Mouse (Mus musculus) embryonic facial prominence, embryonic 12.5 days (tissue): ENCODE data around the gene Creb3l2. TPM values are rescaled to one million over a fixed set of nuclear protein-coding genes. Genes with fewer than 3 reads are reported as not detected.

Experiments used
- ATAC-seq: fragments of 200-750 bp; cut with Nextera tagmentation; 2 replicates; pipeline ENCODE4 v1.8.0; 2017; ENCODE audit not compliant: insufficient number of reproducible peaks, insufficient read depth, low FRiP score, low TSS enrichment
- H3K27ac ChIP-seq: fragments of 300-500 bp; sonication (generic); 2 replicates; pipeline ENCODE4 v1.5.1; 2016; ENCODE audit warnings: mild to moderate bottlenecking
- H3K27me3 ChIP-seq: fragments of 300-500 bp; sonication (generic); 2 replicates; pipeline ENCODE4 v1.6.1; 2016; ENCODE audit warnings: mild to moderate bottlenecking, moderate library complexity
- H3K36me3 ChIP-seq: fragments of 300-500 bp; sonication (generic); 2 replicates; pipeline ENCODE4 v1.6.1; 2016; ENCODE audit warnings: mild to moderate bottlenecking
- H3K4me1 ChIP-seq: fragments of 300-500 bp; sonication (generic); 2 replicates; pipeline ENCODE4 v1.6.1; 2016
- H3K4me2 ChIP-seq: fragments of 300-500 bp; sonication (generic); replicated peaks from 2 replicates; pipeline ENCODE4 v1.6.1; 2016; ENCODE audit warnings: mild to moderate bottlenecking, moderate library complexity
- H3K4me3 ChIP-seq: fragments of 300-500 bp; sonication (generic); 2 replicates; pipeline ENCODE4 v1.5.1; 2016; ENCODE audit warnings: mild to moderate bottlenecking
- H3K9ac ChIP-seq: fragments of 300-500 bp; sonication (generic); 2 replicates; pipeline ENCODE4 v1.6.1; 2016; ENCODE audit warnings: mild to moderate bottlenecking, moderate library complexity
- H3K9me3 ChIP-seq: fragments of 300-500 bp; sonication (generic); 2 replicates; pipeline ENCODE4 v1.6.1; 2016; ENCODE audit warnings: mild to moderate bottlenecking, moderate library complexity
- WGBS: fragments of 180-500 bp; shearing (Covaris S2); methylation state at CpG from one replicate; pipeline ENCODE4 v1.1.7; 2016; 5-methylcytosine and 5-hydroxymethylcytosine counted together
- polyA plus RNA-seq: library from polyadenylated mRNA; unstranded; fragments of >200 nt; fragmentation: Nextera tagmentation; extraction: Ambion mirVana; gene quantifications from 2 replicates; pipeline ENCODE4 v1.2.1, GENCODE M21; 2016

The Creb3l2 gene
- polyA plus RNA-seq, 1 experiment from 2014 or later = 25.6 TPM

DNA sequence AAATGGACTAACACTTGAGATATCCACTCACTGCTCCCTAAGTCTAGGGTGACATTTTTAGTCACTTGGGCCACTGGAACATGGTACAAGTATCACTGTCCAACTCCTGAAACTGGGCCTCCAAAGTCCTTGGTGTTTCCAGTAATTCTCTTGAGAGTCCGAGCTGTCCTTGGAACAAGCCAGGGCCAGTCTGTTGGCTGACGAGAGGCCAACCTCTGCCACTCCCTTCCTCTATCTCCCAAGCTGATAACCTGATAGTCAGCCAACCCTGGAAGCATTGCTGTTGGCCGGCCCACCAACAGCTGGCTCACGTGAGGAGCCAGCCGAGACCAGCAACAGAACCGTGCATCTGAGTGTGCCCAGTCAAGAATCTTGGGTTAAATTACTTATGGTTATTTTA lies 35.0 kb downstream of the Creb3l2 start:
- no peaks in the 10 kb centered on the region for H3K9me3 ChIP-seq
- no peak overlapping the region for H3K4me3 ChIP-seq
- H3K4me1 ChIP-seq = peaks cover 25% of the 10 kb centered on the region

DNA sequence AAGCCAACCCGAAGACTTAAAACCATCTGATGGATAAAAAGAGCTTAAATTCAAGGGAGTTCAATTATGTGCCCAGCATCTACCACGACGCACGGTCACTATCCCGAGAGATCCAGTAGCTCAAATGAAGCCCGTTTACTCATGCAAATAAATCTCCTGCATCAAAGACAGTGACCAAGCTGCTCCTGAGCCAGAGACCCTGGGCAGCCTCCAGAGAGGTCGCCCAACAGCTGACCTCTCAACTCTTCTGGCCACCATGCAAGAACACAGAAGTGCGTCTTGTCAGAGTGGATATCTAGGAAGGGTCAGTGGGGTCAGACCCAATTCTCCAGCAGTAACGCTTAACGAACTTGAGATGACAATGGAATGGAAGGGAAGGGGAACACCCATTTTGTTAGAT lies 35.9 kb downstream of the Creb3l2 start:
- H3K4me1 ChIP-seq = peaks cover 30% of the 10 kb centered on the region
- H3K27me3 ChIP-seq = no peaks in the 10 kb centered on the region
- no peak overlapping the region for H3K27ac ChIP-seq
- no peaks in the 10 kb centered on the region for H3K36me3 ChIP-seq
- no peak overlapping the region for H3K4me2 ChIP-seq
- no peak overlapping the region for H3K4me3 ChIP-seq
- H3K9me3 ChIP-seq = no peaks in the 10 kb centered on the region
- no peak for ATAC-seq
- no peak overlapping the region for H3K9ac ChIP-seq
- 75% methylated on average over 10 of the region's 10 CpGs for WGBS

More for the DNA sequence above, 35.0 kb downstream of the Creb3l2 start:
- H3K36me3 ChIP-seq = no peaks in the 10 kb centered on the region
- H3K27me3 ChIP-seq = no peaks in the 10 kb centered on the region
- no peak for ATAC-seq
- H3K4me2 ChIP-seq = no peak overlapping the region
- H3K27ac ChIP-seq = no peak overlapping the region
- H3K9ac ChIP-seq = no peak overlapping the region
- WGBS = 92% methylated on average over 6 of the region's 6 CpGs

DNA sequence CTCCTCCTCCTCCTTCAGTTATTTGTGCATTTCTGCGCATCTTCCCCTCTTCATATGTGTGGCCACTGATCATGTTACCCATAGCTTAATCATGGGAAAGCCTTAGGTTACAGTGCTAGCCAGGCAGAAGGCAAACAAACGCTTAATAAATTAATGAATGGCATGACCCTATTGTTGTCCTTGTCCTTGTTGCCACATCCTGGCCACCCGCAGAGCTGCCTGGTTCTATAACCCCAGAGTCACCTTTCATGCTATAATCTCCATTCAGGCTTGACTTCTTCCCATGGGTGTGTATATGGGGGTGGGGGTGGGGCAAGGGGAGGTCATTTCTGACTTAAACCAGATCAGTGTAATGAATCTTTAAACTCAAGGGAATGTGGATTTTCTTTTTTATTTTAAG lies 37.6 kb downstream of the Creb3l2 start:
- Histone ChIP-seq H3K4me3 (no peak overlapping the region), H3K4me1 (peaks cover 35% of the 10 kb centered on the region), H3K9ac (no peak overlapping the region), H3K4me2 (no peak overlapping the region), H3K27me3 (no peaks in the 10 kb centered on the region), H3K9me3 (no peaks in the 10 kb centered on the region), H3K27ac (no peak overlapping the region), H3K36me3 (no peaks in the 10 kb centered on the region)
- ATAC-seq = no peak
- WGBS = 52% methylated on average over 3 of the region's 3 CpGs

DNA sequence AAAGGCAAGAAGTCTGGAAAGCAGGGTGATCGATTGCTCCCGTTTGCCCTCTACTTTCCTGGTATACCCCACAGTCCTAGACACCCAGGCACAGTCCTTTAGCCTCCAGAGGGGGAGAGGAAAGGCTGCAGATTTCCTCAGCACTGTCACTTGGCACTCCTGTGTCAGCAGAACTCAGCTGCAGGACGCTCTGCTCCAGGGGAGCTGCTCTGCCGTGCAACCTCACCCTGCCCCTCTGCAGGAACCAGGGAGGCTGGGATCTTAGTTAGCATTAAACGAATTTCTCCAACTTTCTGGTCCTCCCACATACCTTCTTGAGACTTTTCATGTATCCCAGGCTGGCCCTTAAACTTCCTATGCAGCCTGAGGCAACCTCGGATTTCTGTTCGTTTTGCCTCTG lies 40.0 kb downstream of the Creb3l2 start:
- ATAC-seq = no peak
- Histone ChIP-seq H3K36me3 (0 out of 2 replicates have a peak, but pooled peaks cover under 1% of the 10 kb centered on the region), H3K9ac (no peak overlapping the region), H3K27me3 (no peaks in the 10 kb centered on the region), H3K9me3 (no peaks in the 10 kb centered on the region), H3K27ac (no peak overlapping the region; the same call in 1 of the 2 replicates), H3K4me2 (no peak overlapping the region), H3K4me1 (peaks cover 35% of the 10 kb centered on the region), H3K4me3 (no peak overlapping the region)
- WGBS = 51% methylated on average over 7 of the region's 7 CpGs

DNA sequence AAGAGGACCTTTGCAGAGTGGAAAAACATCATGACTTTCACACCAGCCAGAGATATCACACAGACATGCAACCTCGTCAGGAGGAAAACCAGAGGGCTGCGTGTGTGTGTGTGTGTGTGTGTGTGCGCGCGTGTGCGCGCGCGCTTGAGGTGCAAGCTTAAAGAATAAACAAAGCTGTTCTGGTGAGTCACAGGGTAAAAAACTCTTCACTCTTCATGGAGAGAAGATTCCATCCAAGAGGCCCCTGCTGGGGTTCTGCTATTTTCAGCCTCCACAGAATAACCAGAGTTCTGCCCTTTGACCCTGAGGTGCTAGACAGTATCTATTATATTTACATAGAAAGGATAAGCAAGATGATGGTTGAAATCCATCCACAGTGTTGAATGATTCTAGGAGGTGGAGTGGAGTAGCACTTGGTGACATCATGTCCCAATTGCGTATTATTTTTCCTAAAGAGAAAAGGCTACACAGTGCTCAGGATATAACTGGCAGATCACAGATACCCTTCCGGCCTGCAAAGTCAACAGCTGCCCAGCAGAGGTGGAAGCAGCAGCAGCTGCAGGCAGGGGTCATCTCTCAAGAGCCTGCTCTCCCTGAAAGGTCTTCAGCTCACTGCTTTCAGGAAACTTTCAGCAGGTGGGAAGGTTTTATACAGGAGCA lies 41.0 kb downstream of the Creb3l2 start:
- Histone ChIP-seq H3K36me3 (0 out of 2 replicates have a peak, but pooled peaks cover 6% of the 10 kb centered on the region), H3K9me3 (no peaks in the 10 kb centered on the region), H3K27me3 (no peaks in the 10 kb centered on the region), H3K4me1 (peaks cover 35% of the 10 kb centered on the region), H3K9ac (no peak overlapping the region), H3K4me3 (no peak overlapping the region), H3K27ac (no peak overlapping the region), H3K4me2 (no peak overlapping the region)
- 0 out of 2 replicates have a peak, but pooled peaks have one; percentile 52 for ATAC-seq
- 78% methylated on average over 11 of the region's 11 CpGs for WGBS

DNA sequence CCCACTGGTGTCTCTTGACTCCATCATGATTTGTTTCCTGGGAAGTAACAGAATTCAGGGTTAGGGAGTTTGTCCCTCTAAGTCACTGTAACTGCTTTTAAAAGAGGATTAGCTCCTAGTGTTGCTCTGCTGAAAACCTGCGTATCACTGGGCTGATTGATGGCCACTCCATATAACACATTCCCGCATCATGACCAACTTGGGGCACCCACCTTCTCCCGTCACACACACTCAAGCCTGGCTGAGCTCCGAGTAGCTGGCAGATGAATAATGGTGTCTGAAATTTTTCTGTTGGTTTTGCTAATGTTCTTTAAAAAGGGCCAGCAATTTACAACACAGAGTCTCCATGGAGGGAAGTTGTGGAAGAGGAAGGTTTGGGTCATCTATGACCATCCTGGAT lies 41.8 kb downstream of the Creb3l2 start:
- 0 out of 2 replicates have a peak, but pooled peaks cover 10% of the 10 kb centered on the region for H3K36me3 ChIP-seq
- H3K4me1 ChIP-seq = peaks cover 35% of the 10 kb centered on the region
- H3K9me3 ChIP-seq = no peaks in the 10 kb centered on the region
- ATAC-seq = no peak
- no peak overlapping the region for H3K27ac ChIP-seq
- 89% methylated on average over 4 of the region's 4 CpGs for WGBS
- H3K4me2 ChIP-seq = no peak overlapping the region
- H3K4me3 ChIP-seq = no peak overlapping the region
- H3K27me3 ChIP-seq = no peaks in the 10 kb centered on the region
- H3K9ac ChIP-seq = no peak overlapping the region

DNA sequence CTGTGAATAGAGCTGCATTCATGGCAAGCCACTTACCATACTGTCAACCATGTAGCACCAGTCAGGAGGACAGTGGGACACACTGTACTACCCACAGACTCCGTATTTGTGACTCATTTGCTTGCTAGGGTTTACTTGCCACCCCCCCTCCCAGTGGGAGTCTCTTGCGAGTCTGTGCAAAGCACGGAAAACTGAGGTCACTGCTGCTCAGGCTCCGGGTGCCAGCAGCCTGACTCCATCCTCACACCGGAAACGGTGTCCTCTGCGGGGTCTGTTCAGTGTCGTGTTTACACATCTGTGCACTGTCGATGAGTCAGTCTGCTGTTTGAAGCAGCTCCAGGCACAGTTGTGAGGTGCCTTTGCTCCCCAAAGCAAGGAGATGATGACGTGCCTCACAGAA lies 43.0 kb downstream of the Creb3l2 start:
- Histone ChIP-seq H3K36me3 (0 out of 2 replicates have a peak, but pooled peaks cover 10% of the 10 kb centered on the region), H3K27me3 (no peaks in the 10 kb centered on the region), H3K9ac (0 out of 2 replicates have a peak overlapping the region, but pooled peaks have one; percentile 24), H3K4me2 (no peak overlapping the region), H3K9me3 (no peaks in the 10 kb centered on the region), H3K4me3 (no peak overlapping the region), H3K4me1 (peaks cover 27% of the 10 kb centered on the region), H3K27ac (no peak overlapping the region)
- no peak for ATAC-seq
- WGBS = 71% methylated on average over 10 of the region's 10 CpGs

DNA sequence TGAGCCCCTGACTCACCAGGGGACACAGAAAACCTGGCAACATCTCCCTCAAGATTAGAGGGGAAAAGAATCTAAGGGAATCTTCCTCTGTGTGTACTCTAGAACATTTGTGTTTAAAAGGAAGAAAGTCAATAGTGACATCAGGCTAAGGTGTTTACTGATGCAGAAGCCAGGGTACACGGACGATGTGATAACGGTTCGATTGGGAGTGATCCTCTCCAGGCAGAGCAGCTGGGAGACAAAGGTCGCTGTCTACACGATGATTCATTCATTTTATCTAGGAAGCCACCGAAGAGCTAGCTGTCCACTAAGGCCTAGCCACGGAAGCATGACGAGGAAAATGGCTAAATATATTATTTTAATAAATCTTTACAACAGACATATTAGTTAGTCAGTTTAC lies 44.0 kb downstream of the Creb3l2 start:
- H3K27me3 ChIP-seq = no peaks in the 10 kb centered on the region
- 93% methylated on average over 9 of the region's 9 CpGs for WGBS
- ATAC-seq = no peak

DNA sequence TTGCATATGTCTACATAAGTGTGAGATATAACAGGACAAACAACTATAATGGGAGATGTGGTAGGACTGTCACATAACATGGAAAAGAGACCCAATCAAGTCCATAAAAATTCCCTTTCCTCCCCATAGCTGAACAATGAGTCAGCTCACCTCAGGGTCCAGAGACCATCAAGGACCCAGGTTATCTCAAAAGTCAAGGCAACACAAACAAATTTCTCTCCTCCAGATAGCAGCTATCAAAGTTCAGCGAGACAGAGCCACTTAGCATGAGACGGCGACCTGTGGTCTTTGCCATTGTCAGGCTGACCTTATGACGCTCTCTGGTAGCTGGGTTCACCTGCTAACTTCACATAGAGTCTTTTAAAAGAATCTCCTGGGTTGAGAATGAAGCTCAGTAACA lies 44.7 kb downstream of the Creb3l2 start:
- H3K27ac ChIP-seq = no peak overlapping the region
- 89% methylated on average over 4 of the region's 4 CpGs for whole genome bisulfite sequencing
- no peaks in the 10 kb centered on the region for H3K9me3 ChIP-seq
- H3K27me3 ChIP-seq = no peaks in the 10 kb centered on the region
- 0 out of 2 replicates have a peak, but pooled peaks cover 10% of the 10 kb centered on the region for H3K36me3 ChIP-seq
- H3K4me2 ChIP-seq = no peak overlapping the region
- H3K4me1 ChIP-seq = peaks cover 28% of the 10 kb centered on the region
- H3K4me3 ChIP-seq = no peak overlapping the region
- no peak overlapping the region for H3K9ac ChIP-seq
- ATAC-seq = no peak

More for the DNA sequence above, 44.0 kb downstream of the Creb3l2 start:
- Histone ChIP-seq H3K9me3 (no peaks in the 10 kb centered on the region), H3K4me1 (peaks cover 28% of the 10 kb centered on the region), H3K4me2 (no peak overlapping the region), H3K27ac (no peak overlapping the region), H3K9ac (no peak overlapping the region), H3K4me3 (no peak overlapping the region), H3K36me3 (0 out of 2 replicates have a peak, but pooled peaks cover 10% of the 10 kb centered on the region)

DNA sequence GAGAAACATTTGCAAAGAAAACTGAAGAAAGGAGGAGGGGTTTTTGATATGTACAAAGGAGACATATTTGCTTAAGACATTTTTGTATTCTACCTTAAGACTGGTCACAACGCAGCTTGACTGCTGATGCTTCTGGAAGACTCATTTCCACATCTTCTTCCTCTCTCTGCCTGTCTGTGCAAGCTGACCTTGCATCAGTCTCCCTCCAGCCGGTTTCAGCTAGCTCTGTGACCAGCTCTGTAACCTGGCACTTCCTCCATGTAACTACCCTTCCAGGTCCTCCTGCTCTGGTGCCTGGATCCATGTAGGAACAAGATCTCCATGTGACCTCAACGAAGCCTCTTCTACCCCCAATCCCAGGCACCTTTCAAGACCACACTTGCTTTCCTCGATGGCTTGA lies 45.8 kb downstream of the Creb3l2 start:
- 87% methylated on average over 4 of the region's 4 CpGs for WGBS
- H3K36me3 ChIP-seq = 0 out of 2 replicates have a peak, but pooled peaks cover 10% of the 10 kb centered on the region
- H3K9ac ChIP-seq = no peak overlapping the region
- no peak overlapping the region for H3K4me2 ChIP-seq
- no peak overlapping the region for H3K4me3 ChIP-seq
- no peak for ATAC-seq
- peaks cover 23% of the 10 kb centered on the region for H3K4me1 ChIP-seq
- H3K27me3 ChIP-seq = no peaks in the 10 kb centered on the region
- H3K27ac ChIP-seq = no peak overlapping the region
- H3K9me3 ChIP-seq = no peaks in the 10 kb centered on the region

DNA sequence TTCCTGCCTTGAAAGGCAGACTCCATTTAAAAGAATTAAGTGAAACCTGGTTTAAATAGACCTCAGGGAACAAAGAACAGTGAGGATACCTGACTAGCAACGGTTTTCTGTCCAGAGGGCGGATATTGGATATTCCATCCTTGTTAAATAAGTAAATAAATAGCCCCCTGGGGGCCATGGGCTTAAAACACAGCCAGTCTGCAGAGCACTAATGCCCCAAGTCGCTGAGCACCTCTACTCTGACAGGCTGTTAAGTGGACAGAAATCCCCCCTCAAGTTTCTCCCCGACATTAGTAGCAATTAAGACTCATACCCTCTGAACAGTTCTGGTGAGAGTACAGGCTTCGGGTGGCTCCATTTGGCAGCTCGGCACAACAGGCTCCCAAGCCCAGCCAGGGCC lies 48.7 kb downstream of the Creb3l2 start:
- no peak for ATAC-seq
- H3K9me3 ChIP-seq = no peaks in the 10 kb centered on the region
- no peak overlapping the region for H3K4me2 ChIP-seq
- peaks cover 10% of the 10 kb centered on the region; the same call in 1 of the 2 replicates for H3K36me3 ChIP-seq
- no peak overlapping the region for H3K4me3 ChIP-seq
- peaks cover 23% of the 10 kb centered on the region; the same call in 1 of the 2 replicates for H3K4me1 ChIP-seq
- H3K27ac ChIP-seq = 0 out of 2 replicates have a peak overlapping the region, but pooled peaks have one; percentile 19
- no peaks in the 10 kb centered on the region for H3K27me3 ChIP-seq
- 24% methylated on average over 6 of the region's 6 CpGs for WGBS
- H3K9ac ChIP-seq = no peak overlapping the region

DNA sequence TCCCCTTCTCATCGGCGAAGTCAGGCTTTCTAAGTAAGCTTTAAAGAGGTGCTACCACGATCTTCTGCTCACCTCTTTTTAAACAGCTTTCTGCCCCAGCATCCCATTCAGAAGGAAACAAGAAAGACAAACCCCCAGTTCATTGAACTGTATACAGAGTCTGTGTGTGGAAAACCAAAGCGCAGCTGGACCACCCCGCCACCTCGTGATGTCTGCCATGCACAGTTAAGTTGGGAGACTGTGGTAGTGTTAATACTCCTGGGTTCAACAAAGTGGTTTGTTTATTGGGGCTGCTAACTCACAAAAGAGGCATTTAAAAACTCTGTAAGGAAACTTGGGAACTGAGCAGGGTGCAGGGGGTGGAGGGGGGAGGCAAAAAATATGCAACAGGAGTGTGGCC lies 49.7 kb downstream of the Creb3l2 start:
- ATAC-seq = no peak
- Histone ChIP-seq H3K9ac (no peak overlapping the region), H3K4me1 (peaks cover 24% of the 10 kb centered on the region; the same call in 1 of the 2 replicates), H3K9me3 (no peaks in the 10 kb centered on the region), H3K27ac (no peak overlapping the region), H3K4me2 (no peak overlapping the region), H3K4me3 (no peak overlapping the region), H3K27me3 (no peaks in the 10 kb centered on the region), H3K36me3 (peaks cover 10% of the 10 kb centered on the region; the same call in 1 of the 2 replicates)
- 83% methylated on average over 6 of the region's 6 CpGs for WGBS
